Mouse (Mus musculus) heart, adult 2 months (tissue): ENCODE data around the gene Olfr221. TPM values are rescaled to one million over a fixed set of nuclear protein-coding genes. Genes with fewer than 3 reads are reported as not detected.

Experiments
- DNase-seq, 2 experiments: peaks; one replicate each; pipeline ENCODE4 v3.0.0; 2021
- H3K27ac ChIP-seq: fragments of 200-600 bp; 2 replicates; pipeline ENCODE4 v1.8.1; 2022
- H3K27me3 ChIP-seq: fragments of 200-500 bp; 2 replicates; pipeline ENCODE4 v1.6.1; 2012; ENCODE audit warnings: mild to moderate bottlenecking, low read length, inconsistent platforms, mixed read lengths; ENCODE audit not compliant: control insufficient read depth, insufficient read depth
- H3K36me3 ChIP-seq: fragments of 200-500 bp; 2 replicates; pipeline ENCODE4 v1.6.1; 2012; ENCODE audit warnings: low read length, inconsistent platforms; ENCODE audit not compliant: control insufficient read depth, insufficient read depth
- H3K4me1 ChIP-seq: fragments of 200-500 bp; 2 replicates; pipeline ENCODE4 v1.6.1; 2011; ENCODE audit warnings: low read length; ENCODE audit not compliant: control insufficient read depth, insufficient read depth
- H3K4me3 ChIP-seq: fragments of 200-600 bp; 2 replicates; pipeline ENCODE4 v1.8.1; 2022
- H3K79me2 ChIP-seq: fragments of 200-500 bp; replicated peaks from 2 replicates; pipeline ENCODE4 v1.6.1; 2012; ENCODE audit warnings: mild to moderate bottlenecking, inconsistent platforms, low read length, moderate library complexity, mixed read lengths; ENCODE audit not compliant: control insufficient read depth, insufficient read depth
- H3K9ac ChIP-seq: fragments of 200-500 bp; 2 replicates; pipeline ENCODE4 v1.6.1; 2012; ENCODE audit warnings: low read depth, mild to moderate bottlenecking, control low read depth, inconsistent platforms, low read length, mixed read lengths
- CTCF ChIP-seq: fragments of 200-600 bp; IDR thresholded peaks from 2 replicates; pipeline ENCODE4 v1.8.1; 2022; ENCODE audit warnings: antibody characterized with exemption, mild to moderate bottlenecking, moderate library complexity
- EP300 ChIP-seq: fragments of 200-500 bp; IDR thresholded peaks from 2 replicates; pipeline ENCODE4 v1.6.1; 2011; ENCODE audit warnings: low read depth, low read length, control low read depth; ENCODE audit not compliant: insufficient read depth
- POLR2A ChIP-seq: fragments of 200-500 bp; IDR thresholded peaks from 2 replicates; pipeline ENCODE4 v1.6.1; 2011; ENCODE audit warnings: mild to moderate bottlenecking, low read depth, low read length, control low read depth; ENCODE audit not compliant: insufficient read depth
- WGBS: fragments of 180-500 bp; shearing (Covaris S2); methylation state at CpG from one replicate; pipeline ENCODE4 v1.1.7; 2018; 5-methylcytosine and 5-hydroxymethylcytosine counted together
- intact Hi-C: fragments of 180-260 bp; cut with DNase I; formaldehyde crosslinking; loops from one replicate; pipeline ENCODE4 v1.15.1; 2025
- polyA plus RNA-seq: library from polyadenylated mRNA; depleted of rRNA; stranded (reverse); fragments of >200 nt; gene quantifications from 2 replicates; pipeline ENCODE4 v1.2.3, GENCODE M21; 2012
- total RNA-seq, 2 experiments: library from RNA; stranded (reverse); gene quantifications; 2 replicates each; pipeline ENCODE4 v1.2.3; 2021

Olfr221 gene
- total and polyA plus RNA-seq, 3 experiments = not detected

GRCm38 (mm10) chr14:52013771-52014219 lies 28.5 kb downstream of the Olfr221 start:
- DNase-seq = peak; percentile 48 to 53
- Histone ChIP-seq H3K9ac (peak overlapping the region; percentile 74), H3K36me3 (no peaks in the 10 kb centered on the region; the same call in 1 of the 2 replicates), H3K4me1 (peaks cover 5% of the 10 kb centered on the region), H3K27ac (peak overlapping the region; percentile 61), H3K27me3 (no peaks in the 10 kb centered on the region), H3K79me2 (no peaks in the 10 kb centered on the region), H3K4me3 (peak overlapping the region; percentile 33)
- WGBS = 4% methylated on average over 18 of the region's 24 CpGs
- intact Hi-C loops = loop anchor here (10.0 kb wide), 1 partner anchor 261 kb away; the partner anchor contains the start of genes Rab2b and Tox4
- TF ChIP-seq EP300 (no peak), CTCF (no peak), POLR2A (no peak)

DNA sequence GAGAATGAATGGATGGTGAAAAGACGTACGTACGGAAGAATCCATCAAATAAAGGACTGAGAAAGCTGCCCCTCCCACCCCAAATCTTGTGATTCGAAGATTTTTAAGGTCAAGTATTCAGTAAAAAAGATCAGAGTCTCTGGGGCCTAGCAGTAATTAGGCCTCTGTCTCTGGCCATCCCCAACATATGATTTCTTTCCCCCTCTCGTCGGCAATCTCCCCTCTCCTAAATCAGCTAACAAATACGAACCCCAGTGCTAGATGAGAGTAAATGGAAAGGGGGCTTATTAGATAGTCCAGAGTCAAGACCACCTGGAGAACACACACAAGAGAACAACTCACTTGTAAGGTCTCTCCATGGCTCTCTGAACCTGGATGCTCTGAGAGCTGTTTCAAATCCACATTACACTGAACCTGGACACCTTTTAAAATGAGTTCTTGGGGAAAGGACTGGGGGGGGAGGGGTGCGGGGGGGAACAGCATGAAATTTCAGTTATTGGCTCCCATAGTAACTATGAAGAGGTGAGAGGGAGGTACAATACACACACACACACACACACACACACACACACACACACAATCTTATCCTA lies 29.1 kb downstream of the Olfr221 start:
- H3K36me3 ChIP-seq = no peaks in the 10 kb centered on the region; the same call in 1 of the 2 replicates
- no peak overlapping the region for H3K27ac ChIP-seq
- H3K4me3 ChIP-seq = no peak overlapping the region
- peaks cover 5% of the 10 kb centered on the region for H3K4me1 ChIP-seq
- no peaks in the 10 kb centered on the region for H3K79me2 ChIP-seq
- no peak for DNase-seq
- WGBS = 75% methylated on average over 8 of the region's 8 CpGs
- H3K27me3 ChIP-seq = no peaks in the 10 kb centered on the region
- H3K9ac ChIP-seq = no peak overlapping the region
- TF ChIP-seq CTCF = no peak
- TF ChIP-seq POLR2A = no peak
- no peak for TF ChIP-seq EP300
- intact Hi-C loops = loop anchor here (10.0 kb wide), 1 partner anchor 262 kb away; the partner anchor contains the start of genes Rab2b and Tox4

GRCm38 (mm10) chr14:52012553-52012952 lies 29.7 kb downstream of the Olfr221 start:
- intact Hi-C loops = loop anchor here (10.0 kb wide), 1 partner anchor 262 kb away; the partner anchor contains the start of genes Rab2b and Tox4
- no peaks in the 10 kb centered on the region for H3K27me3 ChIP-seq
- H3K4me3 ChIP-seq = no peak overlapping the region
- no peak for DNase-seq
- no peaks in the 10 kb centered on the region for H3K79me2 ChIP-seq
- H3K27ac ChIP-seq = no peak overlapping the region
- no peaks in the 10 kb centered on the region; the same call in 1 of the 2 replicates for H3K36me3 ChIP-seq
- WGBS = 77% methylated on average over 5 of the region's 5 CpGs
- TF ChIP-seq EP300 (no peak), POLR2A (no peak), CTCF (no peak)
- H3K4me1 ChIP-seq = peaks cover 5% of the 10 kb centered on the region
- H3K9ac ChIP-seq = no peak overlapping the region

DNA sequence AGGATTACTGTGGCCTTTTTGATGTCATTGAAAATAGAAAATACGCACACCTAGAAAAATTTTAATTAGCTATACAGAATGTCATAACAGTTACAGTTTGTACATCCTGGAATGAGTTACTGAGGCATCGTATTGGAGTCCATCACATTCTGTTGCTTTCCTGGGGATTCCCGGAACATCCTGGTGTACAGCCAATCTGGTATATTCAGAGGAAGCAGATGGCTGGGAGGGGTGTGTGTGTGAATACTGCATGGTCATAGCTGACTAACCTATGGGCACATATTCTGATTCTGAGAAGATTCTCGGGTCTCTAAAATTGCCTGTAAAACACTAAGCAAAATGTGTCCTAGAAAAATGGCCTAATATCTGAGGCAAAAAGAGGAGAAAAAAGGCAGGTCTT lies 30.2 kb downstream of the Olfr221 start:
- H3K36me3 ChIP-seq = no peaks in the 10 kb centered on the region; the same call in 1 of the 2 replicates
- no peak for DNase-seq
- no peak overlapping the region for H3K27ac ChIP-seq
- H3K27me3 ChIP-seq = no peaks in the 10 kb centered on the region
- no peak overlapping the region for H3K4me3 ChIP-seq
- H3K79me2 ChIP-seq = no peaks in the 10 kb centered on the region
- H3K9ac ChIP-seq = no peak overlapping the region
- peaks cover 5% of the 10 kb centered on the region for H3K4me1 ChIP-seq
- intact Hi-C loops = loop anchor here (10.0 kb wide), 1 partner anchor 263 kb away; the partner anchor contains the start of genes Rab2b and Tox4
- WGBS = 40% methylated on average over 4 of the region's 4 CpGs
- no peak for TF ChIP-seq POLR2A
- no peak for TF ChIP-seq EP300
- no peak for TF ChIP-seq CTCF

DNA sequence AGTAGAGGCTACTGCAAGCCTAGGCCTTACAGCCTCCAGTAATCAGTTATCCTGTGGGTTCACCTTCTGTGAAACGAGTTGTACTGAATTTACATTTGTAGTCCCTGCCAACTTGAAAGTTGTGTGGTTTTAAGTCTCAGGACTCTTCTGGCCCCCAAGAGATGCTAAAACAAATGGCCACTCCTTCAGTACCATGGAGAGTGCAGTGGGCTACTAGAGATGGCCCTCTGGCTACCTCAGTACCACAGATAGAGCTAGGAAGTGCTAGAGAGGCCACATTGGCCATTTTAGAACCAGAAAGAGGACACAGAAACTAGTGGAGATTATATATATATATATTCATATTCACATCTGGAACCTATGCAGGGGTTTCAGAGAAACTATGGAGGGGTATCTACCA lies 30.6 kb downstream of the Olfr221 start:
- 69% methylated on average over 1 of the region's 1 CpGs for WGBS
- H3K27me3 ChIP-seq = no peaks in the 10 kb centered on the region
- H3K4me3 ChIP-seq = no peak overlapping the region
- no peaks in the 10 kb centered on the region; the same call in 1 of the 2 replicates for H3K36me3 ChIP-seq
- no peaks in the 10 kb centered on the region for H3K79me2 ChIP-seq
- no peak for DNase-seq
- intact Hi-C loops = loop anchor here (10.0 kb wide), 1 partner anchor 263 kb away; the partner anchor contains the start of genes Rab2b and Tox4
- H3K4me1 ChIP-seq = peaks cover 5% of the 10 kb centered on the region
- TF ChIP-seq EP300 (no peak), CTCF (no peak), POLR2A (no peak)
- H3K27ac ChIP-seq = no peak overlapping the region
- no peak overlapping the region for H3K9ac ChIP-seq
